Mouse (Mus musculus): ENCODE data around the gene Tpra1. TPM values are rescaled to one million over a fixed set of nuclear protein-coding genes. Genes with fewer than 3 reads are reported as not detected.
A peak's percentile ranks its signal among the peaks of the same experiment; 100 is the strongest.

Gene Tpra1
- polyA plus RNA-seq, 1 experiment from 2014 or later: 45.4 TPM

- peaks cover 46% of the 10 kb centered on the region for H3K4me1 ChIP-seq (replicated peaks; ENCODE audit: control insufficient read depth, insufficient read depth, low read length)
- peak; percentile 84 for DNase-seq (ENCODE audit: low spot score)
- H3K27me3 ChIP-seq (ENCODE audit: control insufficient read depth, insufficient read depth, low read length): no peaks in the 10 kb centered on the region
- H3K4me2 ChIP-seq (replicated peaks; ENCODE audit: low read depth, low read length): no peak overlapping the region
- H3K27ac ChIP-seq (ENCODE audit: low read depth, low read length): peak overlapping the region; percentile 13; the same call in 1 of the 2 replicates
- no peaks in the 10 kb centered on the region for H3K9me3 ChIP-seq (ENCODE audit: control insufficient read depth, low read length)
- 9% methylated on average over 4 of the region's 4 CpGs for WGBS
- no peak overlapping the region for H3K9ac ChIP-seq (ENCODE audit: low read depth, low read length)
- no peaks in the 10 kb centered on the region for H3K36me3 ChIP-seq (ENCODE audit: control insufficient read depth, insufficient read depth, low read length)
- ATAC-seq (ENCODE audit: low FRiP score): no peak
- no peak overlapping the region for H3K4me3 ChIP-seq (ENCODE audit: low read depth, low read length)
These were observed 33.8 kb downstream of the Tpra1 start for GRCm38 (mm10) chr6:88935735-88936276.

- no peak for DNase-seq (ENCODE audit: low spot score)
- WGBS: 67% methylated on average over 13 of the region's 13 CpGs
- no peak overlapping the region for H3K4me3 ChIP-seq (ENCODE audit: low read depth, low read length)
- no peaks in the 10 kb centered on the region for H3K9me3 ChIP-seq (ENCODE audit: control insufficient read depth, low read length)
- peaks cover 51% of the 10 kb centered on the region for H3K4me1 ChIP-seq (replicated peaks; ENCODE audit: control insufficient read depth, insufficient read depth, low read length)
- H3K27ac ChIP-seq (ENCODE audit: low read depth, low read length): peak overlapping the region; percentile 90
- ATAC-seq (ENCODE audit: low FRiP score): no peak
- H3K27me3 ChIP-seq (ENCODE audit: control insufficient read depth, insufficient read depth, low read length): no peaks in the 10 kb centered on the region
- H3K36me3 ChIP-seq (ENCODE audit: control insufficient read depth, insufficient read depth, low read length): no peaks in the 10 kb centered on the region
- peak overlapping the region; percentile 21; the same call in 1 of the 2 replicates for H3K9ac ChIP-seq (ENCODE audit: low read depth, low read length)
- H3K4me2 ChIP-seq (replicated peaks; ENCODE audit: low read depth, low read length): no peak overlapping the region
These were observed 34.5 kb downstream of the Tpra1 start for GRCm38 (mm10) chr6:88936342-88937213.

- WGBS: 23% methylated on average over 4 of the region's 4 CpGs
- no peaks in the 10 kb centered on the region for H3K27me3 ChIP-seq (ENCODE audit: control insufficient read depth, insufficient read depth, low read length)
- peak overlapping the region; percentile 90 for H3K27ac ChIP-seq (ENCODE audit: low read depth, low read length)
- peak overlapping the region; percentile 21; the same call in 1 of the 2 replicates for H3K9ac ChIP-seq (ENCODE audit: low read depth, low read length)
- H3K36me3 ChIP-seq (ENCODE audit: control insufficient read depth, insufficient read depth, low read length): no peaks in the 10 kb centered on the region
- no peak overlapping the region for H3K4me3 ChIP-seq (ENCODE audit: low read depth, low read length)
- H3K4me2 ChIP-seq (replicated peaks; ENCODE audit: low read depth, low read length): no peak overlapping the region
- no peak for DNase-seq (ENCODE audit: low spot score)
- peaks cover 51% of the 10 kb centered on the region for H3K4me1 ChIP-seq (replicated peaks; ENCODE audit: control insufficient read depth, insufficient read depth, low read length)
- ATAC-seq (ENCODE audit: low FRiP score): no peak
- H3K9me3 ChIP-seq (ENCODE audit: control insufficient read depth, low read length): no peaks in the 10 kb centered on the region
These were observed 35.1 kb downstream of the Tpra1 start for GRCm38 (mm10) chr6:88937214-88937549.

GRCm38 (mm10) chr6:88937971-88938663 lies 36.1 kb downstream of the Tpra1 start:
- Histone ChIP-seq H3K27me3 (ENCODE audit: control insufficient read depth, insufficient read depth, low read length) (no peaks in the 10 kb centered on the region), H3K36me3 (ENCODE audit: control insufficient read depth, insufficient read depth, low read length) (no peaks in the 10 kb centered on the region), H3K4me1 (replicated peaks; ENCODE audit: control insufficient read depth, insufficient read depth, low read length) (peaks cover 51% of the 10 kb centered on the region), H3K4me3 (ENCODE audit: low read depth, low read length) (no peak overlapping the region), H3K4me2 (replicated peaks; ENCODE audit: low read depth, low read length) (peak overlapping the region; percentile 27; the same call in 1 of the 2 replicates), H3K27ac (ENCODE audit: low read depth, low read length) (peak overlapping the region; percentile 90), H3K9ac (ENCODE audit: low read depth, low read length) (peak overlapping the region; percentile 56), H3K9me3 (ENCODE audit: control insufficient read depth, low read length) (no peaks in the 10 kb centered on the region)
- ATAC-seq (ENCODE audit: low FRiP score) (peak; percentile 78), DNase-seq (ENCODE audit: low spot score) (peak; percentile 77)
- WGBS: 11% methylated on average over 4 of the region's 4 CpGs

DNA sequence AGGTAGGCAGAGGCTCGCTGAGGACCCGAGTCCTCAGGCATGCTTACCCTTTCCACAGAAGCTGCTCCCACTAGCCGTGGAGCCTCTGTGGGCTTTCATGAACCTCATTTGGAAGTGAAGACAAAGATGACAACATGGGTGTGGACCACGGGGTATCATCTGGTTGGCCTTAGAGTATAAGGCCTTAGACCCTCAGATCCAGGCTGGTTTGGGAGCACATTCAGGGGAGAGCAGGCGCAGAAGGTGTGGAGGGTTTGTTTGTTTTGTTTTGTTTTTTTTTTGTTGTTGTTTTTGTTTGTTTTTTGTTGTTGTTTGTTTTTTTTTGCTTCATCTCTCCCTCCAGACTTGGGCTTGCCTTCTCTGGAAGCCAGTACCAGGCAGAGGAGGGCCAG lies 36.6 kb downstream of the Tpra1 start:
- 42% methylated on average over 5 of the region's 5 CpGs for WGBS
- H3K27ac ChIP-seq (ENCODE audit: low read depth, low read length): peak overlapping the region; percentile 90
- no peaks in the 10 kb centered on the region for H3K27me3 ChIP-seq (ENCODE audit: control insufficient read depth, insufficient read depth, low read length)
- peaks cover 54% of the 10 kb centered on the region for H3K4me1 ChIP-seq (replicated peaks; ENCODE audit: control insufficient read depth, insufficient read depth, low read length)
- no peak for DNase-seq (ENCODE audit: low spot score)
- no peaks in the 10 kb centered on the region for H3K36me3 ChIP-seq (ENCODE audit: control insufficient read depth, insufficient read depth, low read length)
- peak overlapping the region; percentile 56 for H3K9ac ChIP-seq (ENCODE audit: low read depth, low read length)
- H3K4me3 ChIP-seq (ENCODE audit: low read depth, low read length): no peak overlapping the region
- no peaks in the 10 kb centered on the region for H3K9me3 ChIP-seq (ENCODE audit: control insufficient read depth, low read length)
- ATAC-seq (ENCODE audit: low FRiP score): no peak
- H3K4me2 ChIP-seq (replicated peaks; ENCODE audit: low read depth, low read length): peak overlapping the region; percentile 27; the same call in 1 of the 2 replicates

- no peaks in the 10 kb centered on the region for H3K9me3 ChIP-seq (ENCODE audit: control insufficient read depth, low read length)
- WGBS: 32% methylated on average over 12 of the region's 12 CpGs
- H3K4me3 ChIP-seq (ENCODE audit: low read depth, low read length): no peak overlapping the region
- H3K27me3 ChIP-seq (ENCODE audit: control insufficient read depth, insufficient read depth, low read length): no peaks in the 10 kb centered on the region
- H3K4me2 ChIP-seq (replicated peaks; ENCODE audit: low read depth, low read length): peak overlapping the region; percentile 21; the same call in 1 of the 2 replicates
- ATAC-seq (ENCODE audit: low FRiP score) (0 out of 2 replicates have a peak, but pooled peaks have one; percentile 1), DNase-seq (ENCODE audit: low spot score) (peak; percentile 42)
- peak overlapping the region; percentile 56 for H3K9ac ChIP-seq (ENCODE audit: low read depth, low read length)
- H3K27ac ChIP-seq (ENCODE audit: low read depth, low read length): peak overlapping the region; percentile 90
- peaks cover 51% of the 10 kb centered on the region for H3K4me1 ChIP-seq (replicated peaks; ENCODE audit: control insufficient read depth, insufficient read depth, low read length)
- H3K36me3 ChIP-seq (ENCODE audit: control insufficient read depth, insufficient read depth, low read length): no peaks in the 10 kb centered on the region
These were observed 37.4 kb downstream of the Tpra1 start for GRCm38 (mm10) chr6:88939281-88940089.

GRCm38 (mm10) chr6:88940090-88940916 lies 38.3 kb downstream of the Tpra1 start:
- 84% methylated on average over 9 of the region's 9 CpGs for WGBS
- no peak for DNase-seq (ENCODE audit: low spot score)
- H3K27ac ChIP-seq (ENCODE audit: low read depth, low read length): peak overlapping the region; percentile 90

More at GRCm38 (mm10) chr6:88940090-88940916, 38.3 kb downstream of the Tpra1 start:
- Histone ChIP-seq H3K9me3 (ENCODE audit: control insufficient read depth, low read length) (no peaks in the 10 kb centered on the region), H3K4me3 (ENCODE audit: low read depth, low read length) (no peak overlapping the region), H3K4me1 (replicated peaks; ENCODE audit: control insufficient read depth, insufficient read depth, low read length) (peaks cover 46% of the 10 kb centered on the region), H3K9ac (ENCODE audit: low read depth, low read length) (no peak overlapping the region), H3K27me3 (ENCODE audit: control insufficient read depth, insufficient read depth, low read length) (no peaks in the 10 kb centered on the region), H3K4me2 (replicated peaks; ENCODE audit: low read depth, low read length) (peak overlapping the region; percentile 15; the same call in 1 of the 2 replicates), H3K36me3 (ENCODE audit: control insufficient read depth, insufficient read depth, low read length) (no peaks in the 10 kb centered on the region)
- ATAC-seq (ENCODE audit: low FRiP score): no peak

Measured in hindbrain, embryonic 11.5 days (tissue).